Mouse (Mus musculus): Measurements from ENCODE around the gene Robo1. TPM values are rescaled to one million over a fixed set of nuclear protein-coding genes. Genes with fewer than 3 reads are reported as not detected.

Gene Robo1
- polyA plus RNA-seq (2015; fragmentation: Nextera tagmentation; extraction: Ambion mirVana) = 26.0 and 28.9 TPM in 2 replicates

DNA sequence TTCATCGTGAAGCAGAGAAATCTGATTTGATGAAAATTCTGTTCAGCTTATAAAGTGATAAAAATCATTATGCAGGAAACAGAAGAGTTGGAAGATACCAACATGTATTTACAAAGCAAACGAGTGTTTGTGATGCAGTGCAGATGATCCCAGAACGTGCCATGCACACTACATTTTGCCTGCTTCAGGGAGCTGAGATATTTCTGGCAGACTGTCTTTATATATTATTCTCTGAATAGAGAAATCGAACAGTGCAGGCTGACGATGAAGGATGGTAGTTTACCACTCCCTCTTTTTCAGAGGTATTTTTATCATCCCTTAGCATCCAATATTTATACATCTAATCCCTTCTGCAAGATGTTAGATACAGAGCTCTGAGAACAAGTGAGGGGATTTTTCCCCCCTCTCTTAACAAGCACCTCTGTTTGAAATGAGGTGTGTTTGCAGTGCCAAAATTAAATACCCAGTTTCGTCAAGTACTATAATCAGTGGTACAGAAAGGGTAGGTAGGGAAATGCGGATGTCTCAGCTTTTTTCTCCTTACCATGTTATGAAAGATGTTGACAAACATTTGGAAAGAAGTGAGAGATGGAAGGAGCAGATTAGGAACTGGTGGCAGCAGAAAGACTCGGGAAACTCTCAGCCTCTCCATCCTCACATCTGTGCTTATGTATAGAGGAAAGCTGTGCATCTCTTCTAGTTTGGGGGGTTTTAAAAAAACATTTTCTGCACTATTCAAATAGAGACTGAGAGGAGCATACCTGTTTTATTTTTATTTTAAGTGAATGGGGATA lies at the start of gene Robo1:
TSS of gene Robo1 (plus strand) at position 770 of the 794 bp plus-strand sequence.
- Histone ChIP-seq H3K27ac (no peak within 1 kb of the TSS), H3K4me1 (no peaks in the 10 kb centered on the region), H3K4me2 (no peak within 1 kb of the TSS), H3K4me3 (replicated peaks) (no peak within 1 kb of the TSS), H3K27me3 (no peaks in the 10 kb centered on the region), H3K36me3 (no peaks in the 10 kb centered on the region), H3K9me3 (replicated peaks) (no peaks in the 10 kb centered on the region), H3K9ac (no peak within 1 kb of the TSS)
- 83% methylated on average over 8 of the region's 8 CpGs for WGBS
- no peak for ATAC-seq (replicated peaks; ENCODE audit: low FRiP score)

DNA sequence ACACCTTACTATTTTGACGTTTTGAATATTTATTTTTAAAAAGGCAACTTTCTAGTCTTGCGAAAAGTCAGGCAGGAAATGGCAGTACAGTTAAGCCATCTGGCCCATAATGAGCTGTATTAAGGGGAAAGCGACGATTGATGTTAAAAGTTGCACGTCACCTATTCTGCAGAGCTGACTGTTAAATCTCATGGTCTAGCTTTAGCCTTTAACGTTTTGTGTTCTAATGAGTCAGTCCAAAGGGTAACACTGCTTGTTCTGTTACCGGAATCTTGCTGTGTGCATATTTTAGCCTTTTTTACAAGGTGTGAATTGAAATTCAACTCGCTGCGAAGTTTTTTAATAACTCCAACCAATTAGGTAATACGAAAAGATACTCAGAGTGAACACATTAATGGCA lies 40.3 kb upstream of the Robo1 start:
- H3K27me3 ChIP-seq = no peaks in the 10 kb centered on the region
- H3K4me1 ChIP-seq = no peaks in the 10 kb centered on the region
- H3K9ac ChIP-seq = no peak overlapping the region
- H3K9me3 ChIP-seq (replicated peaks) = no peaks in the 10 kb centered on the region
- no peak overlapping the region for H3K4me2 ChIP-seq
- H3K4me3 ChIP-seq (replicated peaks) = no peak overlapping the region
- 86% methylated on average over 10 of the region's 10 CpGs for WGBS
- no peaks in the 10 kb centered on the region for H3K36me3 ChIP-seq
- no peak for ATAC-seq (replicated peaks; ENCODE audit: low FRiP score)
- H3K27ac ChIP-seq = no peak overlapping the region

DNA sequence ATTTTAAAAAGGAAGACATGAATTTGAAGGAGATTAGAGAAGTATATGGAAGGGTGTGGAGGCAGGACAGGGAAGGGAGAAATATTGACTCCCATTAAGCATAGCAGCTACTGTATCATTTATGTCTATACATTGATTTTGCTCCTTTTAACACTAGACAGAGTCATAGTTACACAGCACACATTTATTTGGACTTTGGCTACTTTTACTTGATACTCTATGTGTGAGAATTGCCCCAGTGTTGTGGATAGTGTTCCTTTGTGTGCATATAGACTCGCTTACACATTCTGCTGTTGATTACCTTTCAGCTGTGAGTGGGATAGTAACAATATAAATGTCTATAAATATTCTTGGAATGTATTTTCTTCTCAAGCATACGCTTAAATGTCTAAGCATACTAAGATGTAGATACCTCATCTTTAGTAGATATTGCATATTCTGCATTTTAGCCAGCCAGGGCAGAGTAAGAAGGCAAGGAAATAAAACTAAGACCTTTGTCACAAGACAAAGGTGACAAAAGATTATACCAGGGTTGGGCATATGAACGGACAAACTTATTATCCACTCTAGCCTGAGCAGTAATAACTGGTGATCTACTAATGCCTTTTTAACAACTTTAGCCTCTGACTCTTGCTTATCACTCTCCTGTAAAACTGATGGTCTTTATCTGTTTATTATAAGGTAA lies 31.6 kb upstream of the Robo1 start:
- 81% methylated on average over 3 of the region's 3 CpGs for WGBS
- H3K27me3 ChIP-seq = no peaks in the 10 kb centered on the region
- no peak overlapping the region for H3K4me3 ChIP-seq (replicated peaks)
- no peaks in the 10 kb centered on the region for H3K9me3 ChIP-seq (replicated peaks)
- no peaks in the 10 kb centered on the region for H3K4me1 ChIP-seq
- H3K36me3 ChIP-seq = no peaks in the 10 kb centered on the region
- H3K9ac ChIP-seq = no peak overlapping the region
- H3K27ac ChIP-seq = no peak overlapping the region
- ATAC-seq (replicated peaks; ENCODE audit: low FRiP score) = no peak
- H3K4me2 ChIP-seq = no peak overlapping the region

DNA sequence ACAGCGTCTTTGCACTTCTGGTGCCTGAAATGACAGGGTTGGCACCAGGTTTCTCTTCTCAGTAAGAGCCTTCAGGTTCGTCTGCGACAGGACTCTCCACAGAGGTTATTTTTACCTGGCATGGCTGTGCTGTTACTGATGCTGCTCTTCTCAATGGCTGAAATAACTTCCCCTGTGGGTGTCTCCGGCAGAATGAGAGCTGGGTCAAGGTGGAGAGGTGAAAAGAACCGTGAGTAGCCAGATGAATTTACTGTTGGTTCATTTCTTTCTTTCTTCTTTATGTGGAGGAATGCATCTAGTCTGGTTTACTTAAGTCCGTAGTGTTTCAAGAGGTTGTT lies 194 bp downstream of the Robo1 start:
- Histone ChIP-seq H3K9ac (no peak overlapping the region), H3K4me2 (no peak overlapping the region), H3K27ac (no peak overlapping the region), H3K9me3 (replicated peaks) (no peaks in the 10 kb centered on the region), H3K36me3 (no peaks in the 10 kb centered on the region), H3K4me3 (replicated peaks) (no peak overlapping the region), H3K27me3 (no peaks in the 10 kb centered on the region), H3K4me1 (no peaks in the 10 kb centered on the region)
- WGBS = 68% methylated on average over 6 of the region's 6 CpGs
- no peak for ATAC-seq (replicated peaks; ENCODE audit: low FRiP score)

DNA sequence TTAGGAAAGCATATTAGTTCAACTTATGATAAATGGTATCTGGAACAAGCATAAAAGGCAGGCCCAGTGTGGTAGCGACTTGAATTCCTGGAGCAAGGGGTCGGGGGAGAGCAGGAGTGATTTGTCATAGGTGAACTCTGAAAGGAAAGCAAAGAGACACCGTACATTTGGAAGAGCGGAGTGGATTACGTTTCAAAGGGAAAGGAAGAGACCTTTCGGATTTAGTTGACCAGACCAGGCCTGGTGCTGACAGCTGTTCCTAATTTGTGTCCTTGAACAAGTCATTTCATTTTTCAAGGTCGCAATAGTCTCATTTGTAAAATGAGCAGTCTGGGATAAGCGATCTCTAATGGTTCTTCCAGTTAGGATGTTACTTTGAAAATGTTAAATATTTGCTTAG lies 19.2 kb downstream of the Robo1 start:
- no peak overlapping the region for H3K4me3 ChIP-seq (replicated peaks)
- no peak overlapping the region for H3K4me2 ChIP-seq
- no peaks in the 10 kb centered on the region for H3K9me3 ChIP-seq (replicated peaks)
- H3K27ac ChIP-seq = no peak overlapping the region
- no peaks in the 10 kb centered on the region for H3K27me3 ChIP-seq
- H3K4me1 ChIP-seq = no peaks in the 10 kb centered on the region
- ATAC-seq (replicated peaks; ENCODE audit: low FRiP score) = no peak
- H3K9ac ChIP-seq = no peak overlapping the region
- H3K36me3 ChIP-seq = no peaks in the 10 kb centered on the region
- WGBS = 46% methylated on average over 8 of the region's 8 CpGs

DNA sequence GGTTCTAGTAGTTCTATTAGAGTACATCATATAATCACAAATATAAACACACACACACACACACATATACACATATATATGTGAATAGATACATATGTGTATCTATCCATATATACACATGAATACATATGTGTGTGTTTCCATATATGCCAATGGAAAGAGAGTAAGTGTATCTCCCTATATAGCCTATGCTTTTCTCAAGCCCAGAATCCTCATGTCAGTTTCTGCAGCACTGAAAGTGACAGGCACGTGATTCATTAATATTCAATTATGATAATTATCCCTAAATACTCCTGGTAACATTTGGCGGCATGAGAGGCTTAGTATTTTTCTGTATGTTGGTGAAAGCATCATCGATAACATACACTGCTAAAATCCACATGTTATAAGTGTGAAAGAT lies 20.5 kb downstream of the Robo1 start:
- no peak overlapping the region for H3K27ac ChIP-seq
- 83% methylated on average over 3 of the region's 3 CpGs for WGBS

DNA sequence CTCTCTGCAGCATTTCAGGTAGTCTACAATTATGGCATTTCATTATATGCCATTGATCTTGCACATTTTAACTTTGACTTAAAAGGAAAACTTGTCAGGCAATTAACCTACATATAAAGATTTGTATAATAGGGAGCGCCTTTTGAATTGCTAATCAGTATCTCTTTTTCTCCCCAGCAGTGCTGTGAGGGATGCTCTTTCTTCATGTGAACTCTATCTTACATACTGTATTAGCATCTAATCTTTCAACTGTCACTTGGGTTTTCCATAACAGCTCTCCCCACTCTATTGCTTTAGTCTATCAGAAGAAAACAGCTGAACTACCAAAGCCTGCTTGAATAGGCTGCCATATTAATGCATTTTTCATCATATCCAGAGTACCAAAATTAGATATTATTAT lies 29.7 kb downstream of the Robo1 start:
- H3K9ac ChIP-seq = no peak overlapping the region
- 91% methylated on average over 1 of the region's 1 CpGs for WGBS

More for the DNA sequence above, 20.5 kb downstream of the Robo1 start:
- Histone ChIP-seq H3K27me3 (no peaks in the 10 kb centered on the region), H3K4me2 (no peak overlapping the region), H3K9ac (no peak overlapping the region), H3K4me3 (replicated peaks) (no peak overlapping the region), H3K9me3 (replicated peaks) (no peaks in the 10 kb centered on the region), H3K4me1 (no peaks in the 10 kb centered on the region), H3K36me3 (no peaks in the 10 kb centered on the region)
- no peak for ATAC-seq (replicated peaks; ENCODE audit: low FRiP score)

DNA sequence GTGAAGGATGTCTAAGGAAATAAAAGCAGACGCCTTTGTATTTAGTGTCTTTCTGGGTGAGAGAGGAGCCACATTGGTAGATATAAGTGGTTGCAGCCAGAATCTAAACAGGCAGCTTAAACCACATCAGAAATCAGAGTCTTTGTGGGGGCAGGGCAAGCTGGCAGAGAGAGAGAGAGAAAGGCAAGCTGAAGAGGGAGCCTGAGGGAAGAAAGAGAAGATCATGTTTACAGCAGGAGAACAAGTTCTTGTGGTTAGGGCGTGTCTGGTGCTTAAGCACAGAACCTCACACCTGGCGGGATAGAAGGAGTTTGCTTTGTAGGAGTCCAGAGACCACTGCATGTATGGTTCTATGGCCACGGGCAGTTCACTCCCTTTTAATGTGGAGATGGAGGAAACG lies 42.3 kb downstream of the Robo1 start:
- H3K4me2 ChIP-seq = no peak overlapping the region
- no peak for ATAC-seq (replicated peaks; ENCODE audit: low FRiP score)
- no peaks in the 10 kb centered on the region for H3K27me3 ChIP-seq
- H3K27ac ChIP-seq = no peak overlapping the region
- H3K4me1 ChIP-seq = no peaks in the 10 kb centered on the region
- H3K9me3 ChIP-seq (replicated peaks) = no peaks in the 10 kb centered on the region
- WGBS = 78% methylated on average over 5 of the region's 5 CpGs
- H3K9ac ChIP-seq = no peak overlapping the region
- no peak overlapping the region for H3K4me3 ChIP-seq (replicated peaks)
- no peaks in the 10 kb centered on the region for H3K36me3 ChIP-seq

More for the DNA sequence above, 29.7 kb downstream of the Robo1 start:
- no peak overlapping the region for H3K4me2 ChIP-seq
- no peaks in the 10 kb centered on the region for H3K36me3 ChIP-seq
- no peaks in the 10 kb centered on the region for H3K27me3 ChIP-seq
- ATAC-seq (replicated peaks; ENCODE audit: low FRiP score) = no peak
- no peaks in the 10 kb centered on the region for H3K9me3 ChIP-seq (replicated peaks)
- H3K4me1 ChIP-seq = no peaks in the 10 kb centered on the region
- no peak overlapping the region for H3K27ac ChIP-seq
- H3K4me3 ChIP-seq (replicated peaks) = no peak overlapping the region

DNA sequence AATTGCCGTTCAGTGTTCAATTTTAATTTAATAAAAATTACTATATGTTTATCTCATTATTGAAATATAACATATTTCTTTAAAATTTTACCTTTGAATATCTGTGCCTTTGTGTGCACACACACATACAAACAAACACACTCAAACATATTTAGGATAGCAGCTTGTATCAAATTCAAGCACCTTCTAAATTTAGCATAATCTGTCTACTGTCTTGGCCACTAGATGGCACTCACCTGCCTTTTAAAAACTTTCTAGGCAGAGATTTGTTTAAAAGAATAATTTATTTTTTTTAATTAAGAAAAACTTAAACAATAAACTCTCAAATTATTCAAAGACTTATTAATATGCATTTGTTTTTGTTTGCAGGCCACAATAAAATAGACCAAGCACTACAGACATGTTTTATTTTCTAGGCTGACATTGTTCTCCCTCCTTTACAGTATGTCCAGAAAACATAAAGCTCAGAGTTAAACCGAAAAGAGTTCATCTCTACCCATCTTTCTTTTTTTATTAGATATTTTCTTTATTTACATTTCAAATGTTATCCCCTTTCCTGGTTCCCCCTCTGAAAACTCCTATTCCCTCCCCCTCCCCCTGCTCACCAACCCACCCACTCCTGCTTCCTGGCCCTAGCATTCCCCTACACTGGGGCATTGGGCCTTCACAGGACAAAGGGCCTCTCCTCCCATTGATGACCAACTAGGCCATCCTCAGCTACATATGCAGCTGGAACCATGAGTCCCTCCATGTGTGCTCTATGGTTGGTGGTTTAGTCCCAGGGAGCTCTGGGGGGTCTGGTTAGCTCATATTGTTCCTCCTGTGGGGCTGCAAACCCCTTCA lies 48.6 kb downstream of the Robo1 start:
- H3K27ac ChIP-seq = no peak overlapping the region
- H3K4me1 ChIP-seq = no peaks in the 10 kb centered on the region
- no peaks in the 10 kb centered on the region for H3K27me3 ChIP-seq
- 88% methylated on average over 2 of the region's 2 CpGs for WGBS
- no peaks in the 10 kb centered on the region for H3K9me3 ChIP-seq (replicated peaks)
- no peak for ATAC-seq (replicated peaks; ENCODE audit: low FRiP score)
- no peak overlapping the region for H3K9ac ChIP-seq
- H3K4me2 ChIP-seq = no peak overlapping the region
- no peak overlapping the region for H3K4me3 ChIP-seq (replicated peaks)
- no peaks in the 10 kb centered on the region for H3K36me3 ChIP-seq

DNA sequence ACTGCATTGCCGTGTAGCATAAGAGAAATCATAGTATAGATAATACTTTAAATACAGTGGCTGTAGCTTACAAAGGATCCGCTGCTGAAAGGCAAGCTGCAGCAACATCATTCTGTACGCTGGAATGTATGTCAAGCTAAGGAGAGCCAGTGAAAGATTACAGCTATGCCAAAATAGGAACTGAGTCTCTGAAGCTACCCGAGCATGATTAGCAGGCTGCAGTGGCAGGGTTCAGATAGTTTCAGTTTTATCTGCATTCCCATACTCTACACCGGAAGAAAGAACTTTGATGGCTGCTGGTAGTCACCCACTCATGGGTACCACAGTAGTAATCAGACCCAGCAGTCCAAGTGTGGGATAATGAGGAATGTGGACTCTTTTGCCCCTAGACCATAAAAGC lies 68.8 kb downstream of the Robo1 start:
- no peak overlapping the region for H3K27ac ChIP-seq
- ATAC-seq (replicated peaks; ENCODE audit: low FRiP score) = no peak
- H3K36me3 ChIP-seq = no peaks in the 10 kb centered on the region
- H3K27me3 ChIP-seq = no peaks in the 10 kb centered on the region
- no peaks in the 10 kb centered on the region for H3K9me3 ChIP-seq (replicated peaks)
- no peaks in the 10 kb centered on the region for H3K4me1 ChIP-seq
- H3K4me3 ChIP-seq (replicated peaks) = no peak overlapping the region
- WGBS = 79% methylated on average over 5 of the region's 5 CpGs
- H3K4me2 ChIP-seq = no peak overlapping the region
- H3K9ac ChIP-seq = no peak overlapping the region

DNA sequence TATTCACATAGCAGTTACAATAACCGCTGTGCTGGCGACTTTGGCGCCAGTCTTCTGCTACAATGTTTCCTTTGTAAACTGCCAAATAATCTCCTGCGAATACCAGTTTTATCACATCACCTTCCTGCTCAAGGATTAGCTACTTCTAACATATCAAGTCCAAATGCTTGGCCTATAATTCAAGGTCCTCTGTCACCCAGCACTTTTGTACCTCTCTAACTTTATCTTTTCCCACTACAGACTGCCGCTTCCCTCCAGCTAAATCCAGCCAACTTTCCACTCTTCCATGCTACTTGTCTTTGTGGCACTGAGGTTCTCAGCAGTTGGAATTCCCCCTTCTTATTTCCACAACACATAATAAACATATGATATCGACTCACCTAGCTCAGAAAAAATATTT lies 73.7 kb downstream of the Robo1 start:
- 88% methylated on average over 6 of the region's 6 CpGs for WGBS
- H3K9me3 ChIP-seq (replicated peaks) = no peaks in the 10 kb centered on the region
- no peak overlapping the region for H3K4me2 ChIP-seq
- ATAC-seq (replicated peaks; ENCODE audit: low FRiP score) = no peak
- no peak overlapping the region for H3K9ac ChIP-seq
- H3K27me3 ChIP-seq = no peaks in the 10 kb centered on the region
- H3K4me1 ChIP-seq = no peaks in the 10 kb centered on the region
- no peak overlapping the region for H3K4me3 ChIP-seq (replicated peaks)
- no peaks in the 10 kb centered on the region for H3K36me3 ChIP-seq
- no peak overlapping the region for H3K27ac ChIP-seq

DNA sequence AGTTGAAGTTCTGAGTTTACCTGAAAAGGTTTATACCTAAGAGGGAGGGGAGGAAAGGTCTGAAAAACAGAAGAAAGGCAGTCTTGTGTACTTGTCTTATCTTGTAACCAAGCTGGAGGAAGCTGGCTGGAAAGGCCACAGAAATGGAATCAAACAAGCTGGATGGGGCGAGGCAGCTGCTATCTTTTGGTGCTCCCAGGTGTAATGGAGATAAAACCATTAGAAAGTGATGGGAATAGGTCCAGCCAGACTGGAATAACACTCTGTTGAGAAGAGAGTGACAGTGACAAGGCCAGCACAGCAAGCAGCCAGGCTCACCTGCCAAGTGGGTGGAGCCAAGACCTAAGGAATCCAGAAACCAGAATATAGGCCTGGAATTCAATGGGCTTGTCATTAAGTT lies 75.5 kb downstream of the Robo1 start:
- H3K4me2 ChIP-seq = no peak overlapping the region
- H3K4me1 ChIP-seq = no peaks in the 10 kb centered on the region
- H3K27ac ChIP-seq = no peak overlapping the region
- H3K9ac ChIP-seq = no peak overlapping the region
- ATAC-seq (replicated peaks; ENCODE audit: low FRiP score) = no peak
- H3K36me3 ChIP-seq = no peaks in the 10 kb centered on the region
- H3K27me3 ChIP-seq = no peaks in the 10 kb centered on the region
- 86% methylated on average over 1 of the region's 1 CpGs for WGBS
- H3K9me3 ChIP-seq (replicated peaks) = no peaks in the 10 kb centered on the region
- no peak overlapping the region for H3K4me3 ChIP-seq (replicated peaks)

Data from kidney, embryonic 15.5 days (tissue).